Mouse (Mus musculus): ENCODE measurements at regions not wholly inside any gene's neighbourhood (a gene's known extent, or its start where the extent isn't known, plus 50 kb on each side); places are given as distances from the start of the nearest gene placed in this dataset.

DNA sequence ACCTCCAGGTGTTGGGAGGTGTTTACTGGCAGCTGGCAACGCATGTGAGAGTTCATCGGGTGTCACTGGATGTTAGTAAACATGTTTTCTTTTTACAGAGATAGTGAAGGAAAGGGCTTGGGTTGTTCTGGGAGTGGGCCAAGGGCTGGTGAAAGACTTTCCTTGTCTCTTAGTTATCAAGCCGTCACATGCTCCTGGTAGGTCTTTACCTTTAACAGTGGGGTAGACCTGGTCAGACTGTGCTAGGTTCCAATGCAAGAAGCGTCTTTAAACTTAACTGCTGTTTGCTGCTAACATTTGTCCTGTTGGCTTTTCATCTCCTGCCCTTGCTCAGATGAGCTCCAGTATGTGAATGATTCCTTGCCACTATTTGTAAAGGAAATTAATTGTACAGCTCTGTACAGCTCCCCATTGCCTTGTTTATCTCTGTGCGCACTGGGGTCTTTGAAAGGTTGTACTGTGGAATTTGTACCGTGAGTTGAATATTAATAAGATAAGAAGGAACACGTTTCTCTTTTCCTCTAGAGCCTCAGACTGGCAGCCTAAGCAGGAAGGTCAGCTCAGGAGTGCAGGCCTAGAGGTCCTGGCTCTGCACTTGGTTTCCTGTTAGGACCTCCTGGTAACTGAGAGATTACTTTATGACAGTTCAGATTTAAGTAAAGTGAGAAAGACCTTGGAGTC is 318.3 kb downstream of the Klf5 start:
- DNase-seq (ENCODE audit: low spot score) = no peak

DNA sequence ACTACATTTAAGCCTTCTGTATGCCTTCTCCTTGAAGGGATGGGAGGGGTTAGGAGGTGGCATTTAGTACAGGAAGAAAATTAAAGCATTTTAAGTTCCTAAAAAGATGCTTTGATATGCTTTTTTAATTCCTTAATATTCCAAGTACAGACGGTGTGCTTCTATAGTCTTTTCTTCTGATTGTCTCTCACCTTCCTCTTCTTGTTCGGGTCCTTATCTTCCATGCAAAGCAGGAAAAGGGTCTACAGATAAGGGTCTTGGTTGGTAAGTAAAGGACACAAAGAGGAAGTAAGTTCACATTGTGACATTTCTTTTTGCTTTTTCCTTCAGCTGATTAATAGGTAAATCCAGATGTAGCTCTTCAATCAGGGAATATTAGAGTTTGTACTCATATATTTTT is 318.9 kb downstream of the Klf5 start:
- DNase-seq (ENCODE audit: low spot score) = no peak

DNA sequence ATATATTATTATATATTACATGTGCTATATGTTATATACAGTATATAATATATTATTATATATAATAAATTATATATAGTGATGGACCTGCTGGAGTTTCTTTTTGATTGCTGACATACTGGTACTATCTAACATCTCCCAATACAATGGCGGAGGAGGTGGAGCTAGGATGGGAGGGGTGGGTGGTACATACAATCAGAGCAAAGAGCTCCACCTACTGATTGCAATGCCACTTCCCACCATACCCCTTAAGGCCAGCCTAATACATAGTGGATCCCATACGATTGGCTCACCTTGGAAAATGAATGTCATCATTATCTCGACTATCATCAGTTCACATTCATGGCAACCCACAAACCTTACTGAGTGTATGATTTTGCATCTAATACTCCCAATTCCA is 323.0 kb downstream of the Klf5 start:
- DNase-seq (ENCODE audit: low spot score) = no peak

GRCm38 (mm10) chr14:99624380-99625327 is 326.2 kb downstream of the Klf5 start:
- no peak for DNase-seq (ENCODE audit: low spot score)

- DNase-seq (ENCODE audit: low spot score) = no peak
Observed at GRCm38 (mm10) chr14:99627615-99628014, 329.1 kb downstream of the Klf5 start.

GRCm38 (mm10) chr14:99631092-99631491 is 332.6 kb downstream of the Klf5 start:
- DNase-seq (ENCODE audit: low spot score) = no peak

DNA sequence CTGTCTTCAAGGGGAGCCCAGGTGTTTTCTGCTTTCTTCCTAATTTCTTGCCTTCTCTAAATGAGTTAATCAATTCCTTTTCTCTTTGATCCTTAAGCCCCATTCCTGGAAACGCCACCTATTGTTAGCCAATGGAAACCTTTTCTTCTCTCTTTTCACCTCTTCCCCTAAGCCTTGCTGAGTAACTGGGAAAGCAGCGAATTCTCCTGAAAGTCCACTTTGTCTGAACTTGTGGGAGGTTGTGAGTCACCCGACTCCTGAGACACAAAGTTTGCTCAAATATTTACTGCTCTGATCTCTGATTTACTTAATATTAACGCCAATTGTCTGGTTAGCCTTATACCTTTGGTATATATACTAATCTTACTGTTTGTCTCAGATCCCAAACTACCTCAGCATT is 334.0 kb downstream of the Klf5 start:
- DNase-seq (ENCODE audit: low spot score) = no peak

- DNase-seq (ENCODE audit: low spot score) = no peak
Observed at GRCm38 (mm10) chr14:99635556-99636150, 337.2 kb downstream of the Klf5 start.

- DNase-seq (ENCODE audit: low spot score) = no peak
Observed at GRCm38 (mm10) chr14:99641475-99642453, 343.3 kb downstream of the Klf5 start.

DNA sequence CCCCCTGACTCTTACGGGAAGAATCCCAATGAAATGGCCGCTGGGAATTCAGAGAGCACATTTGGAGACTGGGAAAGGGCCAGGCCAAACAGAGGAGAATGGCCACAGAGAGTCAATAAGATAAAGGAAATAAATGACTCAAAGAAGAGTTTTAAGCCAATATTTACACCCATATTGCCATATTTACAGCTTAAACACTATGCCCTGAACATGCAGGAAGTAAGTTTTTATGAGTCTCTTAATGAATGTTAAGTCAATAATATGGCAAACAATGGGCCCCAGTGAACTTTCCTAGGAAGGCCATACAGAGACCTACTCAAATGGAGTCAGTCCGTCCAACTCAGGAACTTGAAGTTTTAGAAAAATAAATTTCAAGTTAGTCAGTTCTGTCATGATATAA is 347.8 kb downstream of the Klf5 start:
- DNase-seq (ENCODE audit: low spot score) = no peak

GRCm38 (mm10) chr14:99674399-99674798 is 375.9 kb downstream of the Klf5 start:
- no peak for DNase-seq (ENCODE audit: low spot score)

- DNase-seq (ENCODE audit: low spot score) = no peak
Observed at GRCm38 (mm10) chr14:99687062-99687806, 388.7 kb downstream of the Klf5 start.

DNA sequence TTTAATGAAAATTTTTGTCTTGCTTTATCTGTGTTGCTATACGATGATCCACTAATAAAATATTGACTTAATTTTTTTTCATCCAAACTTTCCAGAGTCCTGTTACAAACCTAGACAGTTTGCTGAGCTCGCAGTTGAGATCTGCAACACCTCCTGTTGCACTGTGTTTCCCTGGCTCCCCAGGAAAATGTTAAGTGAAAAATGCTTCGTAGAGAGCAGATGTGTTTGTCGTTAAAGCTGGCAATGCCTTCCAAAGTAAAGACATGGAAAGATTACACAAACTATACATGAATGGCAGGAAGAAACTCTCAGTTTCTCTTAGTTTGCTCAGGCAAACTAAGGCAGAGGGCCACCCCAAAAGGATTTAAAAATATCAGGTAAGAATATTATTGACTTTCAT is 389.9 kb downstream of the Klf5 start:
- DNase-seq (ENCODE audit: low spot score) = no peak

GRCm38 (mm10) chr14:99696301-99696700 is 397.8 kb downstream of the Klf5 start:
- no peak for DNase-seq (ENCODE audit: low spot score)

- no peak for DNase-seq (ENCODE audit: low spot score)
Observed at GRCm38 (mm10) chr14:99699545-99699944, 401.1 kb downstream of the Klf5 start.

DNA sequence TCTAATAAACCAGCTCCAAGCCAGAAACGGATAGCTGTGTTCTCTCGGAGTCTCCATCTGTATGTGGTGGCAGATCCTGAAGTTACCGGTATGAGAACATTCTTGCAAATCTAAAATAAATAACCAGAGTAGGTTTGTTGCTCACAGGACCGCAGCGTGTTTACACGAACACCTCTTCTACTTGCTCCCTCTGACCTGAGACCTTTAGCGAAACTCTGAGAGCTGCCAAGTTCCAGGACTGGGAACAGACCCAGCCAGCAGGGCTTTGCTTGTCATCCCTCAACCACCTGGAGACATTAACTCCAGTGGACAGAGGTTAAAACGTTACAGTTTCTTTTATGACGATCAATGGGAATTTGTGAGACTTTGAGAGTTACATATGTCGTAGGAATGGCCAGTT is 407.5 kb downstream of the Klf5 start:
- no peak for DNase-seq (ENCODE audit: low spot score)

GRCm38 (mm10) chr14:99708066-99708465 is 409.6 kb downstream of the Klf5 start:
- DNase-seq (ENCODE audit: low spot score) = no peak

DNA sequence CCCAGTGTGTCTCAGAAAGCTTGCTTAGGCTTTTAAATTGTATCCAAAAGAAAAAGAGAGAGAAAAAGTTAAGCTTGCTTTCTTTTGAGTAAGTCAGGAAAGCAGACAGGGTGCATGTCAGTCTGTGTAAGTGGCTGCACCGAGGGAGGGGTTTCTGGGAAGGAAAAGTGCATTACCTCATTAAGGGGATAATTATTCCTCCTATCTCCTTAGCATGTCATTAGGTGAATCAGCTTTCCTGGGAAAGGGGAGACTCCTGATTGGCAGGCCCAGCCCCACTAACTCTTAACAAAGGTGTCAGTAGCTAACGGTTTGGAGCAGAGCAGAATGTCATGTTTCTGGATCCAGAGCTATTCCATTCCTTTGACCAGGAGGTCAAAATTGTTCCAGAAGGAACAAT is 411.3 kb downstream of the Klf5 start:
- DNase-seq (ENCODE audit: low spot score) = no peak

GRCm38 (mm10) chr14:99710656-99711177 is 412.2 kb downstream of the Klf5 start:
- no peak for DNase-seq (ENCODE audit: low spot score)

- DNase-seq (ENCODE audit: low spot score) = no peak
Observed at GRCm38 (mm10) chr14:99712624-99713023, 414.1 kb downstream of the Klf5 start.
